Mouse (Mus musculus) limb, embryonic 11.5 days (tissue): ENCODE measurements at regions not wholly inside any gene's neighbourhood (a gene's known extent, or its start where the extent isn't known, plus 50 kb on each side); places are given as distances from the start of the nearest gene placed in this dataset.

Experiments
- ATAC-seq: fragments of 200-750 bp; cut with Nextera tagmentation; 2 replicates; pipeline ENCODE4 v1.8.0; 2017; ENCODE audit warnings: low read depth; ENCODE audit not compliant: insufficient number of reproducible peaks, low FRiP score, low TSS enrichment
- DNase-seq: peaks from one replicate; pipeline ENCODE4 v3.0.0-alpha.2; 2015; ENCODE audit warnings: low spot score
- H3K27ac ChIP-seq: fragments of 300-500 bp; sonication (generic); replicated peaks from 2 replicates; pipeline ENCODE4 v1.5.1; 2014; ENCODE audit warnings: low read depth, mild to moderate bottlenecking, low read length
- H3K27me3 ChIP-seq: fragments of 300-500 bp; sonication (generic); 2 replicates; pipeline ENCODE4 v1.6.1; 2014; ENCODE audit warnings: mild to moderate bottlenecking, low read length, mixed read lengths; ENCODE audit not compliant: control insufficient read depth, insufficient read depth
- H3K36me3 ChIP-seq: fragments of 300-500 bp; sonication (generic); 2 replicates; pipeline ENCODE4 v1.6.1; 2014; ENCODE audit warnings: mild to moderate bottlenecking, low read length, moderate library complexity, mixed read lengths; ENCODE audit not compliant: control insufficient read depth, insufficient read depth
- H3K4me1 ChIP-seq: fragments of 300-500 bp; sonication (generic); 2 replicates; pipeline ENCODE4 v1.6.1; 2014; ENCODE audit warnings: low read length, mixed read lengths; ENCODE audit not compliant: control insufficient read depth, insufficient read depth
- H3K4me2 ChIP-seq: fragments of 300-500 bp; sonication (generic); 2 replicates; pipeline ENCODE4 v1.6.1; 2014; ENCODE audit warnings: low read depth, mild to moderate bottlenecking, moderate library complexity; ENCODE audit not compliant: severe bottlenecking
- H3K4me3 ChIP-seq: fragments of 300-500 bp; sonication (generic); 2 replicates; pipeline ENCODE4 v1.5.1; 2014; ENCODE audit warnings: low read depth, low read length
- H3K9ac ChIP-seq: fragments of 300-500 bp; sonication (generic); 2 replicates; pipeline ENCODE4 v1.6.1; 2014; ENCODE audit warnings: mild to moderate bottlenecking, low read length
- H3K9me3 ChIP-seq: fragments of 300-500 bp; sonication (generic); 2 replicates; pipeline ENCODE4 v1.6.1; 2016; ENCODE audit warnings: low read length; ENCODE audit not compliant: control insufficient read depth
- WGBS: fragments of 180-500 bp; shearing (Covaris S2); extraction: QIAGEN DNeasy Blood & Tissue Kit; methylation state at CpG from one replicate; pipeline ENCODE4 v1.1.7; 2014; 5-methylcytosine and 5-hydroxymethylcytosine counted together

DNA sequence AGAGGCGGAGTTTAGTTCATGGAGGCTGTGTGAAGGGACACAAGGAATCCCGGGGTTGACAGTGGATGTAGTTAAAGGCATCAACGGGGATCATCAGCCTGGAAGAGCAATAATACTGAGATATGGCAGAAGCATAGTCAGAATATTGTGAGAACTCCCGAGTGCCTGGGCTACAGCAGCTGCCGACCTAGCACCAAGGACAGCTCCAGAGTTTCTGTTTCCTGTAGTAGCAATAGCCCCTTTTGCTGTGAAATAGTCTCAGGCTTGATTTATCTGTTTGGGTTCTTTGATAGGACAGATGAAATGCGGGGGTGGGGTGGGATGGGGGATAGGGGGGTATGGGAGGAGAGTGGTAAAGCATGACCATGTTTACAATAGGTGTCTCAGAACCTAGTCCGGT is 131.8 kb downstream of the Adra2a start:
- H3K9me3 ChIP-seq, result no peaks in the 10 kb centered on the region

DNA sequence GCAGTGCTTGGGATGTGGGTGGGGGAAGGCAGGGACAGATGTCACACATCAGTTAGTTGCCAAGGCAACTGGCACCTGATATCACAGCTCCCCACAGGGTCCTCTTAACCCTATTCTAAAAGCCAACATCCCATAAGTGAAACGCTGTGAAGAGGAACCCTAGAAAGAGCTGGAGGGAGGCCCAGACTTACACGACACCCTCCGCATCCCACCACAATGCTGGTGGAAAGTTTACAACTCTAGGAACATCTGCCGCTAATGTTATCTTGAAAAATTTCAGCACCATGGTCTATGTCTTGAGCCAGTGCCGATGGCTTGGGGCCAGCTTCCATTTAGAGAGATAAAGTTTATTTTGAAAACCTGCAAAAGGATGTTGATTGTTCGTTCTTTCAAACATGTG is 133.5 kb downstream of the Adra2a start:
- Histone ChIP-seq H3K9me3 (no peaks in the 10 kb centered on the region), H3K9ac (no peak overlapping the region), H3K36me3 (no peaks in the 10 kb centered on the region), H3K4me3 (no peak overlapping the region), H3K27ac (no peak overlapping the region), H3K4me1 (no peaks in the 10 kb centered on the region), H3K27me3 (no peaks in the 10 kb centered on the region), H3K4me2 (no peak overlapping the region)
- WGBS, result 71% methylated on average over 6 of the region's 6 CpGs
- ATAC-seq (no peak), DNase-seq (no peak)

More for the DNA sequence above, 131.8 kb downstream of the Adra2a start:
- no peaks in the 10 kb centered on the region for H3K4me1 ChIP-seq
- 47% methylated on average over 7 of the region's 7 CpGs for WGBS
- no peak overlapping the region for H3K9ac ChIP-seq
- no peak overlapping the region for H3K4me2 ChIP-seq
- H3K4me3 ChIP-seq, result no peak overlapping the region
- no peaks in the 10 kb centered on the region for H3K36me3 ChIP-seq
- no peaks in the 10 kb centered on the region for H3K27me3 ChIP-seq
- no peak for ATAC-seq
- no peak overlapping the region for H3K27ac ChIP-seq
- DNase-seq, result peak; percentile 76

GRCm38 (mm10) chr19:54200407-54200806 is 156.5 kb downstream of the Adra2a start:
- Histone ChIP-seq H3K9me3 (no peaks in the 10 kb centered on the region), H3K27me3 (no peaks in the 10 kb centered on the region), H3K9ac (no peak overlapping the region), H3K36me3 (no peaks in the 10 kb centered on the region), H3K4me2 (no peak overlapping the region), H3K4me3 (no peak overlapping the region), H3K27ac (no peak overlapping the region), H3K4me1 (no peaks in the 10 kb centered on the region)
- DNase-seq, result no peak
- no peak for ATAC-seq
- WGBS, result 86% methylated on average over 6 of the region's 6 CpGs

GRCm38 (mm10) chr19:54202456-54202855 is 158.5 kb downstream of the Adra2a start:
- Histone ChIP-seq H3K9me3 (no peaks in the 10 kb centered on the region), H3K9ac (no peak overlapping the region), H3K27me3 (no peaks in the 10 kb centered on the region), H3K4me3 (no peak overlapping the region), H3K4me1 (no peaks in the 10 kb centered on the region), H3K36me3 (no peaks in the 10 kb centered on the region), H3K27ac (no peak overlapping the region), H3K4me2 (no peak overlapping the region)
- WGBS, result 91% methylated on average over 6 of the region's 6 CpGs
- DNase-seq (no peak), ATAC-seq (no peak)

DNA sequence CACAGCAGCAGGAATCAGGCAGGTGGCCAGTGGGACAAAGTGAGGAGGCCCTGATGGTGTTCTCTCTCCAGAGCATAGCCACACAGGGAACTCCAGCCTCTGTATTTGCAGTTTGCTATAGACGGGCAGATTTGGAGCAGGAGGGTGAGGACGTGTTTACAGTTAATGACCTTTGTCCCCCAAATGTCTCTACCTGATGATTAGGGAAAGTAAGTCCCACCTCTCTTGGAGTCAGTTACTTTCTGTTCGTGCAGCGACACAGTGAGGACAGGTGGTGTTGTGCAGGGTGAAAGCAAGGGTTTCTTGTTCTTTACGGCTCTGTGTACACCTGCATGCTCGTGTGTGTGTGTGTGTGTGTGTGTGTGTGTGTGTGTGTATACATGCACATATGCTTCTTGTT is 162.9 kb downstream of the Adra2a start:
- no peak overlapping the region for H3K4me2 ChIP-seq
- no peaks in the 10 kb centered on the region for H3K9me3 ChIP-seq
- H3K27ac ChIP-seq, result no peak overlapping the region
- no peaks in the 10 kb centered on the region for H3K4me1 ChIP-seq
- no peak overlapping the region for H3K4me3 ChIP-seq
- DNase-seq (no peak), ATAC-seq (no peak)
- H3K9ac ChIP-seq, result no peak overlapping the region
- no peaks in the 10 kb centered on the region for H3K27me3 ChIP-seq
- H3K36me3 ChIP-seq, result no peaks in the 10 kb centered on the region
- WGBS, result 68% methylated on average over 6 of the region's 6 CpGs

DNA sequence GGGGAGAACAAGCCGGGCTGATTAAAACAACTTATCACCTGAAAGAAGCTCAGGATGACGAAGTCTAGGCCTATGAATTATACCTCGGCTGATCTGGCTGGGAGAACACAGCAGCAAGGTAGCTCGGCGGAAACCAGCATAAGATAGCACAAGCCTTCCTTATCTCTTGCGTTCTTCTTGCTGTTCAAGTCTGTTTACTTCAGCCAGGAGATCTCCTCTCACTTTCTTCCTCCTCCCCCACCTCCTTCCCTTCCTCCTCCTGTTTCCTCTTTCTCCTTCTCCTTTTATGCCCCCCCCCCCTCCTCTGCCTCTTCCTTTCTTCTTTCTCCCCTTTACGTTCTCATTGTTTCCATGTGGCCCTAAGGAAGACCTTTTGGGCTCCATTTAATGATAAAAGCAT is 168.2 kb downstream of the Adra2a start:
- Histone ChIP-seq H3K4me1 (no peaks in the 10 kb centered on the region), H3K27me3 (no peaks in the 10 kb centered on the region), H3K4me3 (no peak overlapping the region), H3K9me3 (no peaks in the 10 kb centered on the region), H3K36me3 (no peaks in the 10 kb centered on the region), H3K27ac (no peak overlapping the region), H3K9ac (no peak overlapping the region), H3K4me2 (no peak overlapping the region)
- ATAC-seq (no peak), DNase-seq (no peak)
- WGBS, result 84% methylated on average over 7 of the region's 7 CpGs

GRCm38 (mm10) chr19:54244176-54244575 is 200.2 kb downstream of the Adra2a start:
- Histone ChIP-seq H3K27ac (no peak overlapping the region), H3K4me2 (no peak overlapping the region), H3K36me3 (no peaks in the 10 kb centered on the region), H3K27me3 (no peaks in the 10 kb centered on the region), H3K4me3 (no peak overlapping the region), H3K4me1 (no peaks in the 10 kb centered on the region), H3K9ac (no peak overlapping the region), H3K9me3 (no peaks in the 10 kb centered on the region)
- ATAC-seq (no peak), DNase-seq (no peak)
- WGBS, result 46% methylated on average over 6 of the region's 6 CpGs

- Histone ChIP-seq H3K27me3 (no peaks in the 10 kb centered on the region), H3K36me3 (no peaks in the 10 kb centered on the region), H3K27ac (no peak overlapping the region), H3K9ac (no peak overlapping the region), H3K4me2 (no peak overlapping the region), H3K4me3 (no peak overlapping the region), H3K4me1 (no peaks in the 10 kb centered on the region), H3K9me3 (no peaks in the 10 kb centered on the region)
- DNase-seq (peak; percentile 44), ATAC-seq (no peak)
- 28% methylated on average over 6 of the region's 6 CpGs for WGBS
Observed at GRCm38 (mm10) chr19:54248256-54248936, 204.4 kb downstream of the Adra2a start.

GRCm38 (mm10) chr19:54252145-54252664 is 208.3 kb downstream of the Adra2a start:
- no peaks in the 10 kb centered on the region for H3K9me3 ChIP-seq
- DNase-seq, result no peak
- H3K27ac ChIP-seq, result no peak overlapping the region
- H3K9ac ChIP-seq, result no peak overlapping the region
- H3K4me2 ChIP-seq, result no peak overlapping the region
- no peaks in the 10 kb centered on the region for H3K4me1 ChIP-seq
- 88% methylated on average over 7 of the region's 7 CpGs for WGBS
- no peak overlapping the region for H3K4me3 ChIP-seq
- no peak for ATAC-seq
- H3K27me3 ChIP-seq, result no peaks in the 10 kb centered on the region
- H3K36me3 ChIP-seq, result no peaks in the 10 kb centered on the region
